Mouse (Mus musculus): ENCODE measurements around the gene Mtmr2.
"Not testable (repeated sequence)": the region's sequence is repeated elsewhere in the genome, so short reads cannot be mapped to it uniquely, and the experiment has no call there.

The Mtmr2 gene

DNA sequence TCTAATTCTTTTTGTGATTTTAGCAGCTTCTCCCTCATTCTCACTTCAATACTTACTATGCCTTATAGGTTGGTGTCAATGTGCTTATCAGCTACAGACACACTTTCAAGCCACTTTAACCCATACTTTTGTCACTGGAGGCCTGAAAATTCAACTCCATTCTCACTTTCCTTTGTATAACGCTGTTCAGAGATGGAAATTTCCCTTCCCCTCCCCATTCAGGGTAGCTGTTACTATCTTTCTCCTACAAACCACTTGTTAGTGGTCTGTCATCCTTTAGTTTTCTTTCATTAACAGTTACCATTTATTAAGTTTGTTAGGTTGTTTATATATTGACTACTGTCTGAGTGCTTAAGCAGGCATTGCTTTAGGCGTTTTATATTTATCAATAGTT lies at the start of gene Mtmr2:
Gene Mtmr2 (plus strand): TSS at position 7 of the 394 bp plus-strand sequence.
- DNase-seq: no peak

DNA sequence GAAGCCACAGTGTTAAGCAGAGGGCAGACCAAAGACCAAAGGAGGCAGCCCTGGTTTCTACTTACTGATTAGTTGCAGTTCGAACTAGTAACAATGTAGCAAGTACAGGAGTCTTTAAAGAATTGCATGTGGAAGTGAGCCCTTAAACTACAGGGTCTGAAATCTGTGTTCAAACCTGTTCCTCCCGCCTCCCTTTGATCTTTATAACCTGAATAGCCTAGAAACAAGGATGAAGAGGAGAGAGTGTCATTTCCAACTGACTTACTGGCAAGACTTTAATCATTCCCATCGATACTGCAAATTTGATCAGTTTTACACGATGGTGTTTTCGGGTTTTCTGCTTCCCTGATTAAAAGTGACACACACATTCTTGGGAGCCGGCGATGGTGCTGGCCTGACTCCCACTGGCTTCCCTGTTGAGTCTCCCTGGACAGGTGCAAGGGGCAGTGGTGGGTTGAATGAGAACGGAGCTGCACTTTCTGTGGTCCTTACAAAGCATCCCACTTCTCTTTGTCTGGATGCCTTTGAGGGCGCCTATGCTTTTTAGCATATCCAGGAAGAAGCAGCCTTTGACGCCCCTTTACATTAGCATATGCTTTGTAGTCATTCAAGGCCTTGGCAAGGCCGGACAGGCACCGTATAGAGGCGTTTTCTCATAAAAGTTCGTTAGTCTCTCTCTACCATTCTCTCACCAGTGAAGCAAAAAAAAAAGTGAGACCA lies 49.0 kb upstream of the Mtmr2 start:
- DNase-seq: no peak

DNA sequence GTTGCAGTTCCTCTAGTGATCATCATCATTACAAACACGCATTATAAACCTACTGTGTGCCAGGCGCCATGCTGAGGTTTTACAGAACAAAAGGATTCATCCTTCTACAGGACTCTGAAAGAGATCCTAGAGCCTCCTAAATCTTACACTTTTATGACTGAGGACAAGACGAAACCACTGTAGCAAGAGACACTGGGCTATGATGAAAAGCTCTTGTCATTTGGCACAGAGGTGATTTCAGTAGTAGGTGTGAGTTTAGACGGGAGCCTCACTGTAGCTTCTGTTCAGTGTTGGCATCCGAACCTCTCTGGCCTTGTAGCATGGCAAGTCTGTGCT lies 48.5 kb upstream of the Mtmr2 start:
- DNase-seq: no peak

- DNase-seq: no peak
These were observed 46.4 kb upstream of the Mtmr2 start for GRCm38 (mm10) chr9:13701773-13702172.

- DNase-seq: no peak
These were observed 45.1 kb upstream of the Mtmr2 start for GRCm38 (mm10) chr9:13703100-13703499.

DNA sequence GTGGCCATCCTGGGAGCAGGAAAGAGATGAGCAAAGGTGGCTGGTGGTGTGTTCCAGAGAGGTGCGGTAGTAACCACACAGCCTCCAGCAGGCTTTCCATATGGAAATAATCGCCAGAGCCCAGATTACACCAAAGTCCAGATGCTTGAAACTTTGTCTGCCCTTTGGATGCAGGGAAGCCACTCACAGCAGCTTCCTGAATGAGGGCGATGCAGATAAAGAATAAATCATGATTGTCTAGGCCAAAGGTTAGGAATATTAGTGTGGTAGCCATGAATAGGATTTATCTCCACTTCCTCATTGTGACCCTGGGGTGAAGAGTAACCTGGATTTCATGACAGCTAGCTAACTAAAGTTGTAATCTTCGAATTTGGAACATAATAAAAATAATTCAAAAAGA lies 43.3 kb upstream of the Mtmr2 start:
- no peak for DNase-seq

DNA sequence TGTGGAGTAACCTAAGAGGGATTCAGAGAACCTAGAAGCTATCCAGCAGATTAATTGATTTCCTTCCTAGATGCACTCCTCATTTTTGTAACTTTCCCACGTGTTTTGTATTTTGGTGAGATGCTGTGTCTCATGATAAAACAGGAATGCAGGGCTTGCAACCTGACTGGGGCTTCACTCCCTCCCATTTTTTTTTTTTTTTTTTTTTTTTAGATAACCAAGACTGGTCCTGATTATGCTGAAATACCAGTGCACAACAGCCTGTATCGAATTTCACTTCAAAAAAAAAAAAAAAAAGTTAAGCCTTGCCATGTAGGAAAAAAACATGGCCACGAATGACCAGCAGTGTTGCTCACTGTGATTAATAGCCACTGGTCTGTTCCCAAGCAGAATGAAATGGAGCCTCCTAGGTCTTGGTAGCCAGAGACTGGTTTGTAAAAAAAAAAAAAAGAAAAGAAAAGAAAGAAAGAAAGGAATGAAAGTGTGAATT lies 41.1 kb upstream of the Mtmr2 start:
- DNase-seq: no peak

- no peak for DNase-seq
These were observed 38.8 kb upstream of the Mtmr2 start for GRCm38 (mm10) chr9:13709436-13709835.

DNA sequence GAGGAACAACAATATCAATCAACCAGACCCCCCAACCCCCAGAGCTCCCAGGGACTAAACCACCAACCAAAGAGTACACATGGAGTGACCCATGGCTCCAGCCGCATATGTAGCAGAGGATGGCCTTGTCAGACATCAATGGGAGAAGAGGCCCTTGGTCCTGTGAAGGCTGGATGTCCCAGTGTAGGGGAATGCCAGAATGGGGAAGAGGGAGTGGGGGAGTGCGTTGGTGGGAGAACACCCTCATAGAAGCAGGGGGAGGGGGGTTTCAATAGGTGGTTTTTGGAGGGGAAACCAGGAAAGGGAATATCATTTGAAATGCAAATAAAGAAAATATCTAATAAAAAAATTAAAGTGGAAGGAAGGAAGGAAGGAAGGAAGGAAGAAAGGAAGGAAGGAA lies 32.3 kb upstream of the Mtmr2 start:
- not testable (repeated sequence) for DNase-seq

DNA sequence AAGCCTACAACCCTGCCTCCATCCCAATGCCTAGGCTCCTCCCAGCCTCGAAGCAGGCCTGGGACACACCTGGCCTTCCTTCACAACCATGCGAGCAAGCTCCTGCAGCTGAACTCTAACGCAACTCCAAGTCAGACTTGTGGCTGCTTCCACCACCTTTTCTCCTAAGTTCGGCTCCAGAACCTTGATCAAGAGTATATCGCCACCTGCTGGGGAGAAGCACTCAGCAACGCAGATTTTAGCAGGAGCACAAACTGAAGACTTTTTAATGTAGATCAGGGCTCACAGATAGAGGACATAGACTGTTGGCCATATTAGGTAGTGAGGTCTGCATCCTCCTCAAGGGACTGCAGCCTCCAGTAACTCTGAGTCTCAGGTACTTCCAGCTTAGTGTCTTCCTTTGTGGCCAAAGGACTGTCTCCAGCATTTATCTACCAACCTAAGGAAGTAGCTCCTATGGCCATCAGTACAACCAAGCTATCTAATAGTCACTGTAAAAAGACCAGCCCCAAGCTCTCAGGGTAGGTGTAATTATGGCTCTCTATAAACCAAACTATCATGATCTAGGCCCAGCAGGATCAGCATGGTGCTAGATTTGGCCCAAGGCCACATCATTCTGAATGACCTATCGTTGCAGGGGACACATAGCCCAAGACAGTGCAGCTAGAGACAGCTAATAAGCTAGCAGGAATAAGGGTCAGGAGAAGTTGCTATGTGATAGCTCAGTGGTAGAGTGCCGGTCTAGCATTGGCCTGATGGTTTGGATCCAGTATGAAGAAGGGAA lies 31.7 kb upstream of the Mtmr2 start:
- DNase-seq: peak; percentile 58 to 84

DNA sequence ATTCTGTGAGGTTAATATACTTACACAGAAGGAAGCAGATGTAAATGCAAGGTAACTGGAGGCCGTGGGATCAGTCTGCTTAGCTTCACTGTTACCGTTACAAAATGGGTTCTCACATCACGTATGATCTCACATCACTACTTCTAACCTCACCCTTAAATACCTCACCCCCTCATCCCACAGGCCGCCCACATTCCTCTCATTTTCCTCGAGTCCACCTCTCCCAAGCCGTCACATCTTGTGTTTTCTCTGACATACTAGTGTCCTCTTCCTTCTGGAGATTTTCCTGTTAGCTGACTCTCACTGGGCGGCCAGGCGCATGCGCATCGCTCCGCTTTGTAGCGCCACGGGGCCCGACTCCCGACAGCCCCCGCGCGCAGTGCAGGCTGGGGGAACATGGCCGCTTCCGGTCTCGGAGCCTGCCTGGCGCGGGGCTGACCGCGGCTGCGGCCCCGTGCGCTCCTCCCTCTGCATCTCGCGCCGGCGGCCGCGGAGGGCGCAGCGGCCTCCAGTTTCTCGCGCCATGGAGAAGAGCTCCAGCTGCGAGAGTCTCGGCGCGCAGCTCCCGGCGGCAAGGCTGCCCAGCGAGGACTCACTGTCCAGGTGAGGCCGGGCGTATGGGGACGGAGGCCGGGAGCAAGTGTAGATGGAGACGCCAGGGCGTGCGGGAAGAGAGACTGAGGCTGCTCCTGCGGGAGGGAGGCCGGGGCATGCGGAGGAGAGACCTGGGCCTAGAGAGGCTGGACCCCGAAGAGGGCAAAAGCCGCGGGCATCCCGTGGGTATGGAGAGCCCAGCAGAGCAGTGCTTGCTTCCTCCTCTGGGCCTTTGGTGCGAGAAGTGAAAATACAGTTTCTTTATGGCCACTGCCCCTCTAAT lies 826 bp downstream of the Mtmr2 start:
- DNase-seq: peak; percentile 94 to 95

- no peak for DNase-seq
These were observed 1.4 kb downstream of the Mtmr2 start for GRCm38 (mm10) chr9:13749675-13749998.

- peak in 1 of 2 experiments; percentile 57 for DNase-seq
These were observed 4.3 kb downstream of the Mtmr2 start for GRCm38 (mm10) chr9:13752543-13752942.

GRCm38 (mm10) chr9:13760430-13760829 lies 12.2 kb downstream of the Mtmr2 start:
- DNase-seq: peak in 1 of 2 experiments; percentile 15

DNA sequence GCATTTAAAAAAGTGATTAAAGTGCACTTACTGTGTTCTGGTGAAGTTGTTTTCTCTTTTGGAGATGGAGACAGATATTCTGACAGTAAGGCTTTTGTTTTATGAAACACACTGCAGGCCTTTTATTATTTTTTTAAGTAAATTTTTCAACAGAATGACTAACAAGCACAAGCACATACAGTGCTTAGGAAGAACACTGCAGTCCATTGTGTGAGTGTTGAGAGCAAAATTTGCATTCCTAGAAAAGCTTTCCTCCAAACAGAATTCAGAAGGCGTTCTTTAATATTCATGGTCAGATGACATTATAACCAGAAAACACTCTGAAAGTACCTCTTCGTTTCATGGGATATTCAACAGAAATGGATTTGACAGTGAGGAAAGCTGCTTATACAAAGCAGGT lies 17.4 kb downstream of the Mtmr2 start:
- DNase-seq: no peak

GRCm38 (mm10) chr9:13766570-13766969 lies 18.4 kb downstream of the Mtmr2 start:
- DNase-seq: no peak

- DNase-seq: no peak
These were observed 26.5 kb downstream of the Mtmr2 start for GRCm38 (mm10) chr9:13774732-13775131.

GRCm38 (mm10) chr9:13781985-13782384 lies 33.8 kb downstream of the Mtmr2 start:
- DNase-seq: no peak

- not testable (repeated sequence) for DNase-seq
These were observed 42.7 kb downstream of the Mtmr2 start for GRCm38 (mm10) chr9:13790864-13791263.

GRCm38 (mm10) chr9:13794302-13794701 lies 46.1 kb downstream of the Mtmr2 start:
- DNase-seq: no peak

DNA sequence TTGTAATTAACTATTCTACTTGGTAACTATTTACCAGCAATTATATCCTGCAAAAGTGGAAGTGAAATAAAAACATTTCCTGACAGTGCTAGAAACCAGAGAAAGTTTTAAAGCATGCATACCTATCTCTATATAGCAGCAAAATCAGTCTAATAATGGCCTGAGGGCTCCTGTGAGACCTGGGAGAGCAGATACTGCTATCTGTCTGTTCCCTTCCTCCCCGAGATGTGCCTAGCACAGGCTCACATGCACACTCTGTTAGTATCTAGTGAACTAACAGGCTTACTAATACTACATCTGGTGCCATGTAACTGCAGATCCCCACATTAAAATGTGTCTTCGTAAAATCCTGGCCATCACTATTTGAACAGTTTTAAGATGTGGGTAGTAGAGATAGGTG lies 46.5 kb downstream of the Mtmr2 start:
- DNase-seq: no peak

- DNase-seq: no peak
These were observed 56.3 kb downstream of the Mtmr2 start for GRCm38 (mm10) chr9:13804480-13804879.

DNA sequence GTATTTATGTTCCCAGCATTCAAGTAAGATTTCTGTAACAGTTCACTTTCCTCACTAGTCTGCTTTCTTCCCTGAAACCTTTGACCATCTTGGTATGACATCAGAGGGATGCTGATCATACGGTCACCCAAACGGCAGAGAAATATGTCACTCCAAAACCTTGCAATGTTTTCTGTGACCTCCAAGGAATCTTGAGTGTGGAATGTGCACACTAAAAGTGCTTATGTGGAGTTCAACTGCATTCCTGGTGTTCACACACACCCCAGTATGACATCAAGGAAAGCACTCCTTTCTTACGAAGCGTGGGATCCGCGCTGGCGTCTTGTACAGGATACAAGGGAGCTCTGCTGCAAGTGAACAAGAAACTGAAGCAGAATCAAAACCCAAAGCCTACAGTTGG lies 58.6 kb downstream of the Mtmr2 start:
- no peak for DNase-seq
